Mouse (Mus musculus) left cerebral cortex, postnatal 25 days (tissue): Measurements from ENCODE around the gene Rfx8. TPM values are rescaled to one million over a fixed set of nuclear protein-coding genes. Genes with fewer than 3 reads are reported as not detected.

ENCODE experiments used
- DNase-seq, 2 experiments: peaks; one replicate each; pipeline ENCODE4 v3.0.0; 2022; ENCODE audit warnings: low spot score in 2 of 2, mixed read lengths in 1 of 2
- intact Hi-C: fragments of 180-260 bp; cut with DNase I; formaldehyde crosslinking; loops from one replicate; pipeline ENCODE4 v1.15.1; 2025
- total RNA-seq, 2 experiments: library from RNA; stranded (reverse); gene quantifications; 2 replicates each; pipeline ENCODE4 v1.2.3; 2021

Rfx8 gene
- under 1 TPM in 1 of 2 experiments, not detected in 1; 0.16 TPM for total RNA-seq

DNA sequence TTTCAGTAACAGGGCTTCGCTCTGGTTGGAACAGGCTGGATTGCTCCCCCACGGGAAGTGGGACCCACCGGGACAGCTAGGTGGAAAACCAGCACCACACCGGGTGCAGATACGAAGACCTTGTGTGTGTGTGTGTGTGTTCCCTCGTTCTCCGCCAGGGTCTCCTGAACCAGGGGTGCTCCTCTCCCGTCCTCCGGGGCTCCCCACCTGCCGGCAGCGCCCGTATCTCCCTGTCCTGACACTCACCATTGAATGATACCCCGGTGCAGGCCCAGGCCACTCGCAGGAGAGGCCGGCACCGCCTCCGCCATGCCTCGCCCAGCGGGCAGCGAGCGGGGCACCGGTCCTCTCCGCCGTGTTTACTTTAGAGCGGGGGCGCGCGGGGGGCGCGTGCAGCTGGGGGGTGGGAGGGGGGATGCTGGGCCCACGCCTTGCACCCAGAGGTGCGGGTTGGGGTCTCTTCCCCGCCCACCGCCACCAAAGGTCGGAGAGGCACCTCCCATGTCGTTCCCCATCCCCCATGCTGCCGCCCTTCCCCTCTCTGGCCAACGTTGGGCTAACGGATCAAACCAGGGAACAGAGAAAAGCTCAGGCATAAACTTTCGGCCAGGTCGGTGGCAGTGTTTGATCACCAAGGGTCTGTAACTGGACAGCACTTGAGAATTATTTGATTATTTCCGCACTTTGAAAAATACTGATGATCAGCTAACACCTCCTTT lies at the start of gene Rfx8:
Gene Rfx8 (minus strand): TSS at position 366 of the 719 bp plus-strand sequence.
- intact Hi-C loops, result loop anchor here (2.0 kb wide), 1 partner anchor 14 kb away; no protein-coding TSS in a partner anchor
- DNase-seq, result no peak

DNA sequence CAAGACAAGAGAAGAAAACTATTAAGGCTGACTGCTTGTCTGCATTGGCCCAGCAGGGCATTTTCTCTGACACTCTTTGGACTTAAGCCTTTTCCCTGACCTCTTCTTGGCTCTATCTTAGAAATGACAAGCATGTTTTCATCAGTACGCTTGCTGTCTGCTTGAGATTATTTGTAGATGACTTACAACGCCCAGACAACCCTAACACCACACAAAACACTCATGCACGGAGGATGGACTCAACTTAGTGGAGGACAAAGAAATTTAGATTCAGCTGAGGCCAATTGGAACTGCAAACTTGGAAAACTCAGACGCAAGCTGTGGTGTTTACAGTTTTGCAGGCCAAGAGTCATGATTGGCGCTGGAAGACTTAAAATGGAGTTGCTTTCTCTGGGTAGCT lies 49.6 kb upstream of the Rfx8 start:
- intact Hi-C loops, result no loop called here

DNA sequence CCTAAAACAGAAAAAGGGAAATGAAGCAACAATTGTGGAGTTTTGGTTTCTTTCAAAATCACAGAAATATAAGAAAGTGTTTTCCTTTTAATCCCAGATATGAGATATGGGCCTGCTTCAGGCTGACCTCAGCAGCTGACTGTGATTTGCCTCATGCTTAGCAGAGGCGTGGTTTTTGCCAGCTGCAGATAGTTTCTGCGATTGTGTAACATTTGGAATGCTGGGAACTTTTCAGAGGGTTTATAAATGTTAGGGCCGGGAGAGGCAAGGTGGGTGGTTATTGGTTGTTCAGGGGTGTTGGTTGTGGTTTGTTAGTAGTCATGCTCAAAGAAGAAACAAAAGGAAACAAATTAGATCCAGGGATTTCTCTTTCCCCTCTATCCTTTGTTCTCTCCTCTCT lies 47.2 kb upstream of the Rfx8 start:
- no peak for DNase-seq
- intact Hi-C loops, result no loop called here

More for the DNA sequence above, 49.6 kb upstream of the Rfx8 start:
- no peak for DNase-seq

DNA sequence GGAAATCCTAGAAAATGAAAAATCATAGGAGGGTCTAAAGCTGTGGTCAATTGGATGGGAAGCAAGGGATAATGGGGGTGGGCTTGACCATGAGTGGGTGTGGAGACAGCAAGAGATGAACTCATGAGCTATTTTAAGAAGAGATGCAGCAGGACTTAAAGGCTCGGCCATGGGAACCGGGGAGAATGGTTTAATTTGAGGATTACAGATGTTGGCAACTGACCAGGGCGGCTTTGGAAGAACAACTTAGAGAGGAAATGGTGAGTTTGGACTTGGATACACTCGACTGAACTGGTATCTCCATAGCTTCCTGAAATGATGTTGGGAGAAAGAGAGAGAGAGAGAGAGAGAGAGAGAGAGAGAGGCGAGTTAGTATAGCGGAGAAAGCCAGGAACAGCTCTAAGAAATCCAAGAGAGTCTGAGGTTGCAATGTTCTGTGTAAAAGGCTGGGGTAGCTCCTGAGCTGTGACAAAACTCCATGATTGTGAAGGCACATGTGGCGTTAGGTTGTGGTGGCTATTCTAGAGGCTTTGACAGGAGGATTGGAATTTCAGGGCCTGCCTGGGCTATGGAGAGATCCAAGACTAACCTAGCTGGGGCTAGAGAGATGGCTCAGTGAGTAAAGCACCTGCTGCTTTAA lies 45.2 kb upstream of the Rfx8 start:
- DNase-seq, result no peak
- intact Hi-C loops, result no loop called here

DNA sequence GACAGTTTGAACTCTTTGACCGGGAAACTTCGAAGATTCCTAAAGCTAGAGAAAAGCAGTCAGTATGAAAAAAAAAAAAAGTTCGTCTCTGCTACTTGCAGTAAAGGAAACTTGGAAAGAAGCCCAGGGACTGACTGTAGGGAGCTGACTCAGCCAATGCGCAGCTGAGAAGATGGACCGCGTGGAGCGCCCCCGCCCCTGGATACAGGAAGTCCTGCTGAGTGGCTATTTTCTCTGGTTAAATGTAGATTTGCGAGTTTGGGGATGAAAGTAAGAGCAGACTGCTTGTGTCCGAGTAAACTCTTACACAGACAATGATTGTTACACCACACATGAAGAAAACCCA lies 41.2 kb upstream of the Rfx8 start:
- intact Hi-C loops, result loop anchor here (5.0 kb wide), 3 partner anchors 75 to 220 kb away; no protein-coding TSS in a partner anchor
- peak; percentile 72 to 95 for DNase-seq

DNA sequence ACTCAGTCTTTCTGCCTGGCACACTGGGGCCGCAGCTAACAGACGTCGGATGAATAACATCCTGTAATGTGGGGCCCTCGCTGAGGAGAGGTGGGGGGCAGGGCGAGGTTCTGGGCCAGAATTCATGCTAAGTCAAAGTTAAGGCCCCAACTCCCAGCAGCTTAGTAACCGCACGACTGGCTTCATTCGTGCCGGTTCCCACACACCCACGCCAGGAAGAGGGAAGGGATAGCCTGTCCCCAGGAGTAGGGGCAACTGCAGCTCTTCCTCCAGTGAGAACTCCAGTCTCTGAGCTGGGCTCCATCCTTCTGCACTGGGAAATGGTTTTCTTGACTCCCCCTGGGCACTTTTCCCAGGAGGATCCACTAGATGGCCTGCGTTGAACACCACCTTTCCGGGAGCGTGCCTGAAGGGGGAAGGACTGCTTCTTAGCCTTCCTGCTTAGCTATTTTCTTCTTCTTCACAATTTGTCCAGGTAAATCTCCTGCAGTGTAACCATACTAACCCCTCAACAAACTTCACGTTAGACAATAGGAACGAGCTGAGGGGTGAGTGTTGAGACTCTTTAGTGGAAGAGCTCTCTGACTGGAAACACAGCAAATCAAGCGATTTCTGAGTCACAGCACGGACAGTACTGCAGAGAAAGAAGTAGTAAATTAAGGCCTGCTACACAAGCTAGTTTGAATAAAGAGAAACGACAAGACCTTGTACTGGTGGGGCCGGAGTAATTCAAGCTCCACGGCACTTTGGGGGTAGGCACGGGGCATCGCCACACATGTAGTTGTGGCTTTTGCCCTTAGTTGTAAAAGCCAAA lies 40.6 kb upstream of the Rfx8 start:
- DNase-seq, result peak; percentile 67 to 79
- intact Hi-C loops, result loop anchor here (2.0 to 5.0 kb wide), 4 partner anchors 74 to 221 kb away; no protein-coding TSS in a partner anchor

DNA sequence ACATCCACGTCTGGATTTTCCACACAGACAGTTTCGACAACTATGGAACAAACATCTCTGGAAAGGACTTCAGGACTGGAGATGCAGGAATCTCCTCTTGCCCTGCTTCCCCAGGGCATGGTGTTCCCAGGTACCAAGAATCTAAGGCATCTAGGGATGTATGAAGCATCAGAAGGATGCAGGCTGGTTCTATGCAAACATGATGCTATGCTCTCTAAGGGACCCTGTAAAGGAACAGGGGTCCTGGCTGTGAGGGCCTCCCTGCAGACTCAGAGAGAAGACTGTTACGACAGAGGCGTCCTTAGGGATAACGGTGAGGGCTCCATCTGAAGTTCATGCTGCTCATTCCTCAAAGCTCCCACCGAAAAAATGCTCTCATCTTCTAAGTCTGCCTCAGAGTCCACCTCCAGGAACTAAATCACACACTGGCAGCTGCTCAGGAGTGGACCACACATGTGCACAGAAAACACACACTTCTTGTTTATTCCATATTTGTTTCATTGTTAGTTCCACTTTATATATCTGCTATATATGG lies 39.5 kb upstream of the Rfx8 start:
- no peak for DNase-seq
- intact Hi-C loops, result loop anchor here (2.0 to 5.0 kb wide), 4 partner anchors 73 to 222 kb away; no protein-coding TSS in a partner anchor

DNA sequence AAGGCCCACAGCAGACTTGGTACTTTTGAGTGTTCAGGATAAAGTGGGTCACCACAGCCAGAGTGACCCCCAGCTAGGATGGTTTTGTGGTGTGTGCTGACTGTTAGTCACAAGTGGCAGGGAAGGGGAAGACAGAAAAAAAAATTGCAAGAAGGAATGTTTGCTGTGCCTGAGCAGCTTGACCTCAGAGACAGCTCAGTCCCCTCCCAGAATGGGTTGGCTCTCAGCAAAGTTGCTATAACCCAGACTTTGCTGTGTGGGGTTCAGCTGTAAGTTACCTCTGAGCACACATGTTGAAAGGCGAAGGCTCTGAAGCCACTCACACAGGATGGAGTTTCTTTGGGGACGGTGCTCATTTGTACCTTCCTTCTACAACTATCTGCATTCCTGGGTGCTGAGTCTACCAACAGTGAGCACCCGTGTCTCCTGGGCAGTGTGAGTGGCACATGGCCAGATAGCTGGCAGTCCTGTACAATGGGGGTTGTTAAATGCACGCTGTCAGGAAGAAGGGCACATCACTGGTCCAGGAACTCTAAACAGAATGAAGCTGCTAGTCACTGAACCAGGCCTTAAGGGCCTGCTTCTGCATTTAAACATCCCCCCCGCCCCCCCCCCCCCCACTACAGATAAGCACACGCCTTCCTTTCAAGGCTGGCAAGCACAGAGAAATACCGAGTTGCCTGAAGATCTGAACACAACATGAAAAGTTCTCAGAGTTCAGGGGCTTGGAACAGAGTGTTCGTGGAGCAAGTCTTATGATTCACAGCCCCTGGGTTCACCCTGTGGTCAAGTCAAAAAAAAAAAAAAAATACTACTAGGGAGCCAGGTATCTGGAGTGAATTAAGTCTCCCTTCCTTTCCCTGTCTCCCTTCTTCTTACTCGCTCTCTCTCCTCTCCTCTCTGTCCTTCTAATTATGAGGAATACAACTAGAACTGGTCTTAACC lies 38.7 kb upstream of the Rfx8 start:
- no peak for DNase-seq
- intact Hi-C loops, result loop anchor here (2.0 to 5.0 kb wide), 4 partner anchors 72 to 223 kb away; no protein-coding TSS in a partner anchor

DNA sequence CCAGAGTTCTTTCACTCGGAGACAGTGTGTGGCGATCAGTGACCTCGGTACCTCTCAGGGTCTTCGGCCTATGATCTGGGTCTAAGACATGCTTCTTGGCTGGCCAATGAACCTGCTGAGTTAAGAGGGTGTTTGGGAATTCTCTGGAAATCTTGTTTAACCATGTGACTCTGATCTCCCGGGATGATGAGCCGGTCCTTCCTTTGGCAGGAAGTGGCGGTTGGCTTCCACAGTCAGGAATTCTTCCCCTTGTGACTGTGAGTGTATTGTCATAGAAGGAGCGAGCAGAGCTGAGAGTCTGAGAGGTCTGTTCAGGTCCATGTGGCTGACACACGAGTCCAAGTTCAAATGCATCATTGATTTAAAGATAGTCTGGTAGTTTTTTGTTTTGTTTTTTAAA lies 37.4 kb upstream of the Rfx8 start:
- DNase-seq, result no peak
- intact Hi-C loops, result no loop called here

DNA sequence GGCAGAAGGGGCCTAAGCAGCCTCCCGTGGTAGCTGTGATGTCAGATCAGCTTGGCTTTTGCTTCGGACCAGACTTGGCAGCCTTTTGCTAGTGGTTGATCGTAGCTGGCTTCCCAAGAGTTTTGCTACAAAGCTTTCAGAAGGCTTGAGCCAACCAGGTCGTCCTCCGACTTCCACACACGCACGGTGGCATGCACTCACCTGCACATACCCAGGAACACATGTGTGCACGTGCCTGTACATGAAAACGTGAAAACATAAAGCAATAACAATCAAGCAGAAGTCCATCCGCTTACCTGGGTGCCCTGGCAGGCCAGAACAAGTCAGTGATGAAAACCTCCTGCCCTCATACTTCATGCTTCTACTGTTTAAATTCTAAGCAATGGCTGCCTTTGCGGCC lies 36.2 kb upstream of the Rfx8 start:
- DNase-seq, result no peak
- intact Hi-C loops, result no loop called here

DNA sequence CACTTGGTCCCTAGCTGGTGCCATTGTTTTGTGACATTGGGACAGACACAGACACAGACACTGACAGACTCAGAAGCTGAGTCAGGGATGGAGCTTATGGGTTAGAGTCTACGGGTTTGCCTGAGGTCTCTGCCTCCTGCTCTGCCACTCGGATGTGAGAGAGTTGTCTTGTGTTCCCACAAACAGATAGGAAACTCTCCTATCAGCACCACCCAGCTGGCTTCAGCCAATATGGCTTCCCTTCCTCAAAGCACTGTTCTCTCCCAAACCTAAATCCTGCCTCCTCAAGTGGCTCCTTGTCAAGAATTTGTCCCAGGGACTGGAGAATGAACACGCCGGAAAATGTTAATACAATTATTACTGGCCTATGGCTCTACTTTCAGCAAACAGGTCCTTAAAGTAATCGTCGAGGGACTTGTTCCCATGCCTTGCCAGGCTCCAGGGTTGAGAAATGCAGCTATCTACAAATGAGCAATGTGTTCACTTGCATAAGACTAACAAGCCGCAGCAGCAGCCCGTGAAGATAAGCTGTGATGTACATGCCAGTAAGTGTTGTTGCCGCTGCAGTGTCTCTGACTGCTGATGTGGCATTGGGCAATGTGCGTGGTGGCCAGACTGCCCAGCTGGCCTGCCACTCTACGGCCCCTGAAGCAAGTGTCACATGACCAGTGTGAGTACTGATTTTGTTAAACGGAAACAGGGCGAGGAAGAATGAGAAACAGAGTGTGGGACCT lies 33.6 kb upstream of the Rfx8 start:
- DNase-seq, result no peak
- intact Hi-C loops, result no loop called here

DNA sequence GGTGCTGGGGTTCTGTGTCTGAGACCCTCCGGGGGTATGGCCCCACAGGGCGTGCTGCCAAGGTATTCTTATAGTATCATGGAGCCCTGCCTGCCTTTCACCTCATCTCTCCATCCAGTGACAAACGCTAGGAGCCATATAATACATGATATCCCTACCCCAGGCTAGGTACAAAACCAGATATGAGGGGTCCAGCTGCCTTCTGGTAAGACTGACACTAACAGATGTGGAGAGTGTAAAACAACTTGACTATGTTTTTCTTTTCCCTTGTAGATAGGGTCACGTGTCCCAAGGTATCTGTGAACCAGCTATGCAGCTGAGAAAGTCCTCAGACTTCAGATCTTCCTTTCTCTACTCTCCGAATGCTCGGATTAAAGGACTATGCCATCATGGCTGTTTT lies 30.7 kb upstream of the Rfx8 start:
- no peak for DNase-seq
- intact Hi-C loops, result no loop called here

DNA sequence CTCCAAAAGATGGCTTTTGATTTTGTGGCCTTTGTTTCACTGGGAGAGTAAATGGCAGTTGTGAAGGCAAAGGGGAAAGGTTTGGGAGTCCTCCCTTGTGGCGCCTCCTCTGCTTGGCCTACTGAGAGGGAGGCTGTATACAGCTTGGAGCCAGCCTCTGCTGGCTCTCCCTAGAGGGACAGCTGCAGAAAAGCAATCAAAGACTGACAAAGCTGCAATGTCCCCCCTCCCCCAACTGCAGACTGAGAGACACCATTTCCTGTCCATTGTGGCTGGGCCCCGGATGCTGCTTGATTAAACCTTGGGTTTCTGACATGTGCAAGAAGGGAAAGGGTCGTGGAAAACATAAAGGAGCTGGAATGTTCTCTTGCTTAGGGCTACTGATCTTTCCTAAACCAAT lies 28.9 kb upstream of the Rfx8 start:
- intact Hi-C loops, result no loop called here
- no peak for DNase-seq

DNA sequence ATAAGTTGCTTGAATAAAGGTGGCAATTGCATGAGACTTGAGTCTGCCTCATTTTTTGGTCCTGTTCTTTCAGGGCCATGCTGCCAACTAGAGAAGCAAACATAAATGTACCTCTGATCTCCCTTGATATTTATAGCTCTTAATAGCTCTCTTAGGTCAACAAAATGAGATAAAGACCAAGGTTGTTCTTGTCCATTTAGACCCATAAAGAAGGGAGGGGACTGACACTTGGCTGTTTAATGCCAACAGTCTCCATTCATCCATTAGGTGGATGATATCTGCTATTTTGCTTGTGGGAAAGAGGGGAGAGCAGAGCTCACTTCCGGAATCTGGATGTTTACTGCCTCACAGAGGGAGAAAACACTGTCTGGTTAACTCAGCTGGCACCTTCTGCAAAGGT lies 28.4 kb upstream of the Rfx8 start:
- DNase-seq, result no peak
- intact Hi-C loops, result no loop called here

DNA sequence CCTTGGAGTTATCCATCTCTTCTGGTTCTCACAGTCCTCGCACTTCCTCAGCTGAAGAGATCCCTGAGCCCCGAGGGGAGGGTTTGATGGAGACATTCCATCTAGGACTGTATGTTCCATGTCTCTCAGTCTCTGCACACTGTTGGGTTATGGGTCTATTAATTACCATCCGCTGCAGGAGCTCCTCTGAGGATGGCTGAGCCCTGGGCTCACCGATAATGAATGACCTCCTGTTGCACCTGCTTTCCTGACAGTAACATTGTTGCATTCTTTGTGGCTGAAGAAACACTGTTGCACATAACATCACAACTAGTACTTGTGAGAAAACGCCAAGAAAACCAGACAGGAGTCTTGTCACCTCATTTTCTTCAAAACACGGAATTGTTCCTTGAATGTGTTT lies 27.9 kb upstream of the Rfx8 start:
- intact Hi-C loops, result no loop called here
- DNase-seq, result no peak

DNA sequence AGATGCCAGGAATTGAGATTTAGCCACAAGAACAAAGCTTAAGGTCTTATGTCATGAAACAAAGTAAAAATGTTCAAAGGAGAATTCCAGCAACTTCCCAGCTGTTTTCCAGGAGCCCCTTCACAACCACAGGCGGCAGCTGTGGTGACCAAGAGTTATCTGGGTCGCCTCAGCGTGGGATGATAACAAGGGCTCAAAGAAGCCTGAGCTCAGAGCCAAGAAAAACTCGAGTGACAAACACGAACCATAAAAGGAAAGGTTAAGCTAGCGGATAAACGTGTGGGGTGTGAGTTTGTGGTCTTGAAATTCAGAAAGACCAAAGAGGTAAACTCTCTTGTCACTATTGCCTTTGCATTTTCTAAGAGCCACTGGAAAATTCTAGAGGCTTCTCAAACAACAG lies 25.7 kb upstream of the Rfx8 start:
- intact Hi-C loops, result no loop called here
- no peak for DNase-seq

DNA sequence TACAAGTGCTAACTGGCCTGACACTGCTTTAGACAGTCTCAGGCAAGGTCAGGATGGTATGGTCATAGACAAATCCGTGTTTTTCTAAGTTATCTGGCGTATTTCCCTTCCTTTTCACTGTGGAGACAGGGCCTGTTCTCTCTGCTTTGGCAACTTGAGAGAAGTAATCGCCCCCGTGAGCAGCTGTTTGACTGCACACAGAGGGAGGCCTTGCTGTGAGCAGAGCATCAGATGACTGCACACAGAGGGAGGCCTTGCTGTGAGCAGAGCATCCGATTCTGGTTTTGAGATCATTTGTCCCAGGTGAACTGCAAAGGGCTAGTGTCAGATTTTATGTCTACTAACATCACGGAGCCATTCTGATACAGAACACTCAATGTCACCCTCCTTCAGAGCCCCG lies 20.2 kb upstream of the Rfx8 start:
- DNase-seq, result peak; percentile 23 to 38
- intact Hi-C loops, result no loop called here

DNA sequence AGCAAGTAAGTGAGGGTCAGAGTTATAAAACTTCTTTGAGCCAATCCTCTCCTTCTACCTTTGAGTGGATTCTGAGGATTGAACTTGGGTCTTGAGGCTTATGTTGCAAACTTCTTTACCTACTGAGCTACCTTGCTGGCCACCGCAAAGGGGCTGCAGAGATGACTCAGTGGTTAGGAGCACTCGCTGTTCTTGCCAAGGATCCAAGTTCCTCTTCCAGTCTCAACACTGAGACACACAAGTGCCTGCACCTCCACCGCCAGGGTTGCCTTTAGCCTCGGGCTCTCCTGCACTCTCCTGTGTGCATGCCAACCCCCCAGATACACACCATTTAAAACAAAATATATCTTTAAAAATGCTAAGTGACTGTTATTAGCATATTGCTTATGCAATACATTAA lies 19.2 kb upstream of the Rfx8 start:
- intact Hi-C loops, result no loop called here

More for the DNA sequence above, 19.2 kb upstream of the Rfx8 start:
- DNase-seq, result no peak
